Mouse (Mus musculus): ENCODE measurements around the gene Mars.

Mars gene

DNA sequence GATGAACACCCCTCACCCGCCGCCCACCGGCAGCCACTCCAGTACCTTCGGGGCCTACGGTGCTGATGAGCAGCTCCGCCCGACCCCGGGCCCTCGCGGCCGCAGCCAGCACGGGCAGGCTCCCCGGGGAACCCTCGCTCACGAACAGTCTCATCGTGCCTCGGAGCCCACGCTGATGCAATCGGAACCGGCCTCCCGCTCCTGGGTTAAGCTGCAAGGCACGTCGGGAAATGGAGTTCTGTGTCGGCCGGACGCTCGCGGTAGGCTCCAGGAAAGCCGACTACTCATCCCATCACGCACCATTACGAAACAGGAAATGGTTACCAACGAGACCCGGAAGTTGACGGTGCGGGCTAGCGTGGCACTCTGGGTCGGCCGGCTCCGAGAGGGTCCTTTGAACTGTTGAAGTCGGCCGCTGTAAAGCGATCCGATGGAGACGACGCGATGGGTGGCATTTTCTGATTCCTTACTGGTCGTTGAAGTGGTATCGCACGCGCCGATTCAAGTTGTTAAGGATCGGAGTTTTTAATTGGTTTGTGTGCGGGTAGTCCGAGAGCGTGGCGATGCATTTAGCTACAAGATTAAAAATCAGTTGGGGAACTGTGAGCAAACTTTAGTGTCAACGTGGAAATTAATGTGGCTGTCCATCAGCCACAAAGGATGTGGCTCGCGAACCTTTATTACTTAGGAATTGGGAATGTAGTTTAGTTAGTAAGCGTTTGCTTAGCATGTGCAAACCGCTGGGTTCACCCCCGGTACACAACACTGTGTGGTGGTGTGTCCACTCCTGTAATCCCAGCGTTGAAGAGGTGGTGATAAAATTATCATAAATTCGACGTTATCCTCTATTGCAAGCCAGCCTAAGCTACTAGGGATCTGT, at the start of gene Mars:
TSS of gene Mars (minus strand) at position 311 of the 880 bp plus-strand sequence.
- peak; percentile 93 for DNase-seq

GRCm38 (mm10) chr10:127360714-127361113, 49.1 kb upstream of the Mars start:
- DNase-seq = no peak

DNA sequence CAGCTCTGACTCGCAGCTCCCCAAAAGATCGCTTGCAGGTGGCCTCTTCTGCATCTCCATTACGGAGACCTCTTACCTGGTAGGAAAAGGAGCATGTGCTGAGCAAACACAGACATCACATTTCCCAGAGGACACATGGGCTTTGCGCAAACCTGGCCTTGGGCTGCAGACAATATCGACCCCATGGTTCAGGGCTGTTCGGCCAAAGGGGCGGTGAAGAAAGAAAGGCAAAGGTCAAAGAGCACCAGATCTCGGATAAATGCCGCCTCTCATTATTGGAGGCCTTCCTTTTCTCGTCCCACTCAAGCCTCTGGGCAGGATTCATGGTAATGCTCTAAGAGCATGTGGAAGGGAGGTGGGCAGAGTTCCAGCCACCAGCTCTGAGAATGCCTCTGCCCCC, 43.8 kb upstream of the Mars start:
- peak; percentile 44 for DNase-seq

- no peak for DNase-seq
Measured at GRCm38 (mm10) chr10:127353909-127354895, 42.6 kb upstream of the Mars start, which contains the start of gene Inhbe. TSS of gene Inhbe (minus strand) at chr10:127354411.

DNA sequence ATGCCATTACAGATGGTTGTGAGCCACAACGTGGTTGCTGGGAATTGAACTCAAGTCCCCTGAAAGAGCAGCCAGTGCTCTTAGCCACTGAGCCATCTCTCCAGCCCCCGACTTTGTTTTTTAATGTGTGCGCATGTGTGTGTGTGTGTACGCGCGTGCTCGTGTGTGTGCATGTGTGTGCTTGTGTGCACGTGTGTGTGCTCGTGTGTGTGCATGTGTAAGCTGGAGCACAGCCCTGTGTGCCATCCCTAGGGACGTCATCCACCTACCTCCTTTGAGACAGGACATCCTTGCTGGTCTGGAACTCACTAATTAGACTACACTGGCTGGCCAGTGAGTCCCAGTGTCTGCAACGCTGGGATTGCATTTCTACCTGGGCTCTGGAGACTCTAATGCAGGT, 41.2 kb upstream of the Mars start:
- no peak for DNase-seq

- peak; percentile 58 for DNase-seq
Measured at GRCm38 (mm10) chr10:127352187-127352586, 40.6 kb upstream of the Mars start.

DNA sequence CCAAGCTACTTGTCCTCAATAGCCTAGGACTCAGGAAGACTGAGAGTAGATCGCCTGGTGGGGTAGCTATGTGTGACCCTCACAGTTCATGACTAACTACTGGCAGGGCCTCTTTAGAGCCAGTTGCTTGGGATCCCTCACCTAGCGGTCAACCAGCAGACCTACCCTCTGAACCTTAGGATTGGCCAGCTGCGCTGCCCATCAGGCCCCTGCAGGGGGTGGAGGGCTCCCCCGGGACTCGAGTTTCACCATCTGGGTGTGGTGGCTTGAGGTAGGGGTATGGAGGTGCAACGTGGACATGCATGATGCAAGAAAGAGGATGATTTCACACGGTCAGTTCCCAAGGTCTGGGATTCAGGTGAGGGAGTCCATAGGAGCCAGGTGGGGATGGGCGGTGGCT, 40.1 kb upstream of the Mars start:
- no peak for DNase-seq

- no peak for DNase-seq
Measured at GRCm38 (mm10) chr10:127351285-127351595, 39.7 kb upstream of the Mars start.

DNA sequence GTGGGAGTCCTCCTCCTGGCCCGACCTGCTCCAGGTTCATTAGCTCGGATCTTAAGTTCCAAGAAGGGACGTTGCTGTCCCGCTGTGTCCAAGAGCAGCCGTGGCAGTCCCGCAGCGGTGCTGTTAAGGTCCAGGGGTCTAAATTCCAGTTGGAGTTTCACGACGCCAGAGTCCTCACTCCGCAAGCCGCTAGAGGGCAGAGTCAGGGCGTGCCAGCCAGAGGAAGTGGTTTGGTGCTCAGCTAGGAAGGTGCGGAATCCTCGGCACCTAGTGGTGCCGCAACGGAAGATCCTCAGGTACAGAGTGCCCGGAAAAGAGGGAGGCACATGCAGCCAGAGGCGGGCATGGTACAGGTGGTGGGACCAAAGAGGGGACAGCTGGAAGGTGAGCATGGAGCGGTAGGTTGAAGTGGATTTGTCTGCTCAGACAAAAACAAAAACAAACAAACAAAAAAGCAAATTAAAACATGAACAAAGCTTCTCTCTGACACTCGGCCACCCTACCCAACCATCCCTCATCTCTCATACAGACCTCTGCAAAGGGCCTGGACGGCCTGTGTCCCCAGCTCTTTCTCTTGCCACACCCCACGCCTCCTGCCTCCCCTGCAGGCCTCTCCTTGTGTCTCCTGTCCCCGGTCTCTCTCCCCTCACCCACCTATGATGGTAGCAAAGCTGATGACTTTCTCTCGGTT, 39.2 kb upstream of the Mars start:
- DNase-seq = peak; percentile 74

- no peak for DNase-seq
Measured at GRCm38 (mm10) chr10:127349810-127350209, 38.2 kb upstream of the Mars start.

- DNase-seq = no peak
Measured at GRCm38 (mm10) chr10:127348957-127349356, 37.4 kb upstream of the Mars start.

GRCm38 (mm10) chr10:127346173-127346572, 34.6 kb upstream of the Mars start:
- DNase-seq = no peak

- no peak for DNase-seq
Measured at GRCm38 (mm10) chr10:127343029-127343428, 31.4 kb upstream of the Mars start.

DNA sequence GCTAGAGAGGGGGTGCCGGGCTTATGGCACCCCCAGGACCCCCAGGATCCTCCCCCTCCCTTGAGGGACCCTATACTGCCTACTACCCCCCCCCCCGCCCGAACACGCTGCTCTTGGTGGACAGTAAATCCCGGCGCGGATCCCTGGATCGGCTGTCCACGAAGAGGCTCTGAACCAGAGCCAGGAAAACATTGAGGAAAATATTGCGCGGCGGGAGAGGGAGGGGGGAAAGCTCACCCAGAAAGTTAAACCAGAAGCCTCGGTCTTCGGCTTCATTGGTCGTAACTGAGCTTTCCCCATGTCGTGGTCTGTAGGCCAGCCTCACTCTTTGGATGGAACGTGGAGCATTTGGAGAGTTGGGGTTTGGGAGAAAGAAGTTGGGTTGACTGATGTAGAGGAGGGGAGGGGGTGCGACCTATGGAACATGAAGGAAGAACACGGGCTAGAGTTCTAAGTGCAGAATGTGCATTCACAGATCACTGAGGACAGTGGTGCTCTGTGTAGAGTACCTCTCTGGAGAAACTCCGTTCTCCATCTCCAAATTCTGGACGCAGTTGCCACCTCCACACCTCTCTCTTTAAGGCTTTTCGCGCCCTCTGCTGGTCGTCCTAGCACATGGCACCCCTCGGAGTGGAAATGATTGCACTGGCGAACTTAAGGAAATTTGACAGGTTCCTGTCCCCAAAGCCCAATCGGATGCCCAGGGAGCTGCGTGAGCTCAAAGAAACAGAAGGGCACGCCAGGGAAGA, 30.5 kb upstream of the Mars start, which contains the start of gene Gli1:
TSS of gene Gli1 (minus strand) at position 84 of the 749 bp plus-strand sequence.
- DNase-seq = peak; percentile 83

- DNase-seq = no peak
Measured at GRCm38 (mm10) chr10:127341360-127341690, 29.7 kb upstream of the Mars start.

DNA sequence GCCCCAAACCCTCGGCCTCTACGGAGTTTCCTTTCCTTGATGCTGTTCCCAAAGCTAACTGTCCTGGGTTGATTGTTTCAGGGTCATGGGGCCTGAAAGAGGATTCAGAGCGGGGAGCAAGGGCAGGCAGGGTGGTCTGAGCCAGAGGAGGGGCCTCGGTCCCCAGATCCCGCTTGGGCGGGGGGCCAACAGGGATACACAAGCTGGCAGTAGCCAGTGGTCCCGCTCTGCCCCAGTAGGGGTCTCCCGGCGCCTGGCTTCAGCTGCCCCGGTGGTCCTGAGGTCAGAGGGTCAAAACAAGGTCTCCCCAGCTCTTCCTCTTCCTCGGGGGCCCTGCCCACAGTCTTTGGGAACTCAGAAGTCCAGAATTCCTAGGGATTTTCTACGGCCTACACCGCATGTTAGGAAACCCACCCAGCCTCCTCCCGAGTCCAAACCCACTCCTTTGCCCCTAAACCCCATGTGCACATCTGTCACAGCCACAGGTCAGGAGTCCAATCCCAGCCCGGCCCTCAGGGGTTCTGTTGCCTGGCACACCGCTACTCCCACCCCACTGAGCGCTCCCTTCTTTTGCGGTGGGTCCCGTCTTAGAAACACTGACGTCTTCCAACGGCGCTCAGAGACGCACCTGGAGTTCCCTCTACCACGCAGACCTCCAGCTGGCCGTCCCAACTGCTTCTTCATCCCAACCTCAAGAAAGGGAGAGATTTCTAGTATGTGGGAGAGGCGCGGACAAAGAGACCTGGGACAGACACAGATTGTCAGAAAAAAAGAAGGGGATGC, 29.2 kb upstream of the Mars start:
- DNase-seq = no peak

GRCm38 (mm10) chr10:127339683-127340576, 28.3 kb upstream of the Mars start:
- DNase-seq = peak; percentile 69

GRCm38 (mm10) chr10:127338930-127339682, 27.5 kb upstream of the Mars start:
- DNase-seq = peak; percentile 84

- no peak for DNase-seq
Measured at GRCm38 (mm10) chr10:127337536-127338099, 26.0 kb upstream of the Mars start.

Data from liver (tissue).